Mouse (Mus musculus) subcutaneous adipose tissue, adult 2 months (tissue): ENCODE results near the gene Trim44. TPM values are rescaled to one million over a fixed set of nuclear protein-coding genes. Genes with fewer than 3 reads are reported as not detected.

Experiments used
- polyA plus RNA-seq: library from polyadenylated mRNA; depleted of rRNA; stranded (reverse); fragments of >200 nt; gene quantifications from 2 replicates; pipeline ENCODE4 v1.2.3, GENCODE M21; 2012; ENCODE audit warnings: low replicate concordance; rRNA removed

Trim44 gene
- 36.3 and 41.8 TPM in 2 replicates for polyA plus RNA-seq

GRCm38 (mm10) chr2:102407363-102408184 is at the start of gene Trim44:
TSS of gene Trim44 (minus strand) at chr2:102407828.

GRCm38 (mm10) chr2:102451671-102452549 is 44.3 kb upstream of the Trim44 start, which contains the start of gene Fjx1:
TSS of gene Fjx1 (minus strand) at chr2:102452499.

Other genes with a start within 250 kb of the Trim44 start
- 10.2 and 11.4 TPM in 2 replicates for gene Ldlrad3, start 221.4 kb downstream of the Trim44 start, polyA plus RNA-seq
- gene Fjx1, start 44.7 kb upstream of the Trim44 start, polyA plus RNA-seq: 1.8 and 8.1 TPM in 2 replicates
- gene Pamr1, start 142.2 kb upstream of the Trim44 start, polyA plus RNA-seq: 36.8 and 79.4 TPM in 2 replicates